Mouse (Mus musculus): ENCODE data around the gene Gabpb1.

Gene Gabpb1

DNA sequence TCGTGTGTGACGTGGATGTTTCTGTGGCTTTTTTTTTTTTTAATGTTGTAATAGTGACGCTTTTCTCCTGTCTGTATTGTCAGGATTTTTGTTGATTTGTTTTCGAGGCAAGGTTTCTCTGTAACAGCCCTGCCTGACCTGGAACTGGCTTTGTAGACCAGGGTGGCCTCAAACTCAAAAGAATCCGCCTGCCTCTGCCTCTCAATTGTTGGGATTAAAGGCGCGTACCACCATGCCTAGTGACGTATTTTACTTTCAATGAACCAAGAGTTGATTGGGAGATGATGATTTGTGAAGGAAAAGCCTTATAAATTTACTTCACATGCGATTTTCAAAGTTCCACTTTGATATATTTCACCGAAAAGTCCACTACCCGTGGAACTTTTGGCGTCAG, at the start of gene Gabpb1:
Gabpb1 (minus strand) TSS at position 216 of the 394 bp plus-strand sequence.
- DNase-seq (ENCODE audit: low spot score in 2 of 2): no peak

GRCm38 (mm10) chr2:126712950-126713349, 36.8 kb upstream of the Gabpb1 start:
- no peak for DNase-seq (ENCODE audit: low spot score in 2 of 2)

DNA sequence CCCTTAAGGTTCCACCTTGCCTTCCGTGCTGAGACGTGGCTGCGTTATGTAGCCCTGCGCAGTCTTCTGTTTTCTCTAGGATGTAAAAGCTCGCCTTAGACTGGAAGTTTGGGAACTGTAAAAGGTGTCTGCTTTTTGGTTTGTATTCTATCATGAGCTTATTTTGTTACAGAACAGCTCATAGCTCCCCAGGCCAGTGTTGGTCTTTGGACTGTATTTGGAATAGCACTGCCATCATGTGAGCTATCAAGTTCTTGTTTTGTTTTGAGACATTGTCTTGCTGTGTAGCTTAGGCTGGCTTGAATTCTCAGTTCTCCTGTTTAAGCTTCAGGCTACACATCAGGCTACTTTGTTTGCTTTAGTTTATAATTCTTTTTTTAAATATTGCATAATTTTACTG, 36.4 kb upstream of the Gabpb1 start:
- DNase-seq (ENCODE audit: low spot score in 2 of 2): no peak

- DNase-seq (ENCODE audit: low spot score in 2 of 2): no peak
Measured at GRCm38 (mm10) chr2:126708361-126708760, 32.2 kb upstream of the Gabpb1 start.

DNA sequence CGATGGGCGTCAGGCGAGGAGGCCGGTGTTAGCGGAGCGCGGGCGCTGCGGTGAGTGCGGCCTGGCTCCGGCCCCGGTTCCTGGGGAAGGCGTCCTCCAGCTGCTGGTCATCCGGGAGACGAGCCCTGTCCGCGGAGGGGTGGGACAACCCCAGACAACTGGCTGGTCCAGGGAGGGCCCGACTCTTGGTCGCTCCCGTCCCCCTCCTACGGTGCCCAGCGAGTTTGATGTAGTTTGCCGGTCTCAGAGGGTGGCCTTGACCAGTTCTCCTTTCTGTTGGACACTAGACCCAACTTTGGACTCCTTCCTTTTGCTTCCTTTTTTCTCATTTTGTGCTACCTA, 31.3 kb upstream of the Gabpb1 start:
- DNase-seq (ENCODE audit: low spot score in 2 of 2): no peak

DNA sequence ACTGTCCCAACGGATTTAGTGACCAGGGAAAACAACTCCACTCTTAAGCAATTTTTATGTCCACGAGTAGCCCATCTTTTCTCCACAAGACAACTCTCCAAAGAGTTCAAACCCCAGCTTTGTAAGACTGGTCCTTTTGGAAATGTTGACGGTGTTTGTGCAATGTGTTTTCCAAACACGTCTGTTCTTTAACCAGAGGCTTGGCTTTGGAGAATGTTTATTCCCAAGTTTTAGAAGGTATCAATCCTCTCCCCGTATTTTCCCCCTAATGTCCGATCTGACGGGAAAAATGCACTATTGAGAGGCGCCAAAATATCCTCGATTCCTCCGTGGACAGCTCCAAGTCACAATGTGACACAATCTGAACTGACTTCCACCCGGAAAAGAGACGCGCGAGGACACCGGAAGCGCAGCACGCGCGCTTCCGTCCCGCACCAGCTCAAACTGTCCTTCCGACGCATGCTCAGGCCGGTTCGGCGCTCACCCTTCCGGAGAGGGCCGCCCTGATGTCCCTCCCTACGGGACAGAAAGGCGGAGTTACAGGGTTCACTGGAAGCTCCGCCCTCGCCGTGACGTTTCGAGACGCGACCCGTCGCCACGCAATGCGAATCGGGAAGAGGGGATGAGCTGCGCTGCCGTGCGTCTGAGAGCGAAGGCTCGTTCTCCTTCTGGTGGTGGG, 30.8 kb upstream of the Gabpb1 start, which contains the start of gene Usp8:
Usp8 (plus strand) TSS at position 570 of the 679 bp plus-strand sequence.
- peak; percentile 96 to 97 for DNase-seq (ENCODE audit: low spot score in 2 of 2)

- no peak for DNase-seq (ENCODE audit: low spot score in 2 of 2)
Measured at GRCm38 (mm10) chr2:126695285-126695684, 19.1 kb upstream of the Gabpb1 start.

GRCm38 (mm10) chr2:126691290-126691689, 15.2 kb upstream of the Gabpb1 start:
- DNase-seq (ENCODE audit: low spot score in 2 of 2): no peak

DNA sequence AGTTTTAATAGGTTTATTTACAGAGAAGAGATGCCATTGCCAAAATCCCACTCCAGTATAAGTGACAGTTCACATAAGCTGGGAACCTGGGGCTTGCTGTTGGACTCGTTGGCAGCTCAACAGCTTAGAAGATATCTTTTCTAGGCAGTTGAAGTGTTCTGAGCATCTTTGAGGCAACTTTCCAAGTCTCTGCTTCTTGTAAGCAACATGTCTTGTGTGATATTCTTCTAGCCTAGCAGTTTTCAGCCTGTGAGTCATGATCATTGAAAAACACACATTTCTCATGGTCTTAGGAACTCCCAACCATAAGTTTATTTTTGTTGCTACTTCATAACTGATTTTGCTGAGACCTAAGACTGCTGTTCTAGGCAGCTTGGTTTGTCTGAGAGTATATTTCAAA, 6.8 kb upstream of the Gabpb1 start:
- DNase-seq (ENCODE audit: low spot score in 2 of 2): no peak

DNA sequence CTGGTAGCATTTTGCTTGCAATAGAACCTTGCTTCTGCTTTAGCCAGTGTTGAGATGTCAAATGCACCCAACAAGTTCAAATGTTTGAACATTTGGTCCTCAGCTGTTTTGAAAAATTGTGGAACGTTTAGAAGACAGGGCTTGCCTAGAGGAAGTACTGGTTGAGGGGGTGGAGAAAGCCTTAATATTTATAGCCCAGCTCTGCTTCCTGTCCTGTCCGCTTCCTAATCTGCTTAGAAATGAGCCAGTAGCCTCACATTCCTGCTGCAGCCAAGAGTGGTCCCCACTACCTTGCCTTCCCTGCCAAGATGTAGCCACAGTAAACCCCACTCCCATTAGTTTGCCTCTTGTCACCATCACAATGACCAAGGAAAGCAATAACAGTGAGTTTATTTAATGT, 6.2 kb upstream of the Gabpb1 start:
- DNase-seq (ENCODE audit: low spot score in 2 of 2): no peak

DNA sequence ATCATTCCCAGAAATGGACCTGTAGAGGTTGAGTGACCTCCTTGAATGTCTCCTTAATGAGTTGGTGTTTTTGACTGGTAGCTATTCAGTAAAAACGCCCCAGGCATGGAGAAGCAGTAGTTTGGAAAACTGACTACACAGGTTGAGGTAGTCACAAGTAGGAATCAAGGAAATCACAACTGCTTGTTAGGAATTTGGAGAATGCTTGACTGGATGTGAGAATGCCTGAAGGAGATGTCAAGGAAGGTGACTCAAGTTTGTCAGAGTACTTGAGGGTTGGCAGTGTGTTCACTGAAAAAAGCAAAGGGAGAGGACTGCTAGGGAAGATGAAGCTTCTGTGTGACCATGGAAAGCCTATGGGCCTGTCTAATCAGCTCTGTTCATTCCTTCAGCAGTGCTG, 1.2 kb upstream of the Gabpb1 start:
- no peak for DNase-seq (ENCODE audit: low spot score in 2 of 2)

DNA sequence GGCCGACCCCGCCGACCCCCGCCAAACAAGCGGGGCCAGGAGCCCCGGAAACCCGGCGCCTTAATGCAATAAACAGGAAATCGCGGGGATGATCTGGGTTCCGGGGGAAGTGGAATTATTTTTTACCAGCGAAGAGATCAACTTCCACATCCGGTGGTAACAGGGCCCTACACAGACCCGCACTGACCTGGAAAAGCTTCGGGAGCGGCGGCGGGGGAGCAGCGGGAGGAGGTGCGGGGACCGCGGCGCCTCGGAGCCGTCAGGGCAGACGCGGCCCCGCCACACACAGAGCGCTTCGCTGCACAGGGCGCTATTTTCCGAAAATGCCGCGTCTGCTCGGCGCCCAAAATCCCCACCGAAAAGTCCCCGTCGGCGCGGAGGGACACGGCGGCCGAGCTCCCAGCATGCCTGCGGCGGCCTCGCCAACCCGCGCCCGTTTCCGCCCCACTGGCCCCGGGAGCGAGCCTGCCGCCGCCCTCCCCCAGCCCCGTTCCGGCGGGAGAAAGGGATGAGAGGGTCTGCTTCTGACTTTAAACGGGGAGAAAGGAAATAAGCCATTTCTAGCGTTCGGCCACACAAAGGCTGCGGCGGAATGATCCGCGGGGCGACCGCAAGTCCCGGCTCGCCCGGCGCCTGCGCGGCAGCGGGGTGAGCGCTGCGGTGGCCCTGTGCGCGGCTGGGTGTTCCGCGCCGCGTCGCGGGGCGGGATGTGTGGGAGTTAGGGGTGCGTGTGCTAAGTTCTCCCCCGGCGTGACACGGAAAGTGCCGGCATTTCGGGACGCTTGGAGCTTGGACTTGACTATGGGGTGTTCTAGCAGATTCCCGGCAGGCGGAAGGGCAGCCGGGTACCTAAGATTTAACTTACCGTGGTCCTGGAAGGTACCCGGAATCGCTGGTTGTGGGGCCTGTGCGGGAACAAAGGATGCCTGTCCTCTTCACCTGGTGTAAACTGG, 692 bp downstream of the Gabpb1 start:
- peak; percentile 75 to 82 for DNase-seq (ENCODE audit: low spot score in 2 of 2)

DNA sequence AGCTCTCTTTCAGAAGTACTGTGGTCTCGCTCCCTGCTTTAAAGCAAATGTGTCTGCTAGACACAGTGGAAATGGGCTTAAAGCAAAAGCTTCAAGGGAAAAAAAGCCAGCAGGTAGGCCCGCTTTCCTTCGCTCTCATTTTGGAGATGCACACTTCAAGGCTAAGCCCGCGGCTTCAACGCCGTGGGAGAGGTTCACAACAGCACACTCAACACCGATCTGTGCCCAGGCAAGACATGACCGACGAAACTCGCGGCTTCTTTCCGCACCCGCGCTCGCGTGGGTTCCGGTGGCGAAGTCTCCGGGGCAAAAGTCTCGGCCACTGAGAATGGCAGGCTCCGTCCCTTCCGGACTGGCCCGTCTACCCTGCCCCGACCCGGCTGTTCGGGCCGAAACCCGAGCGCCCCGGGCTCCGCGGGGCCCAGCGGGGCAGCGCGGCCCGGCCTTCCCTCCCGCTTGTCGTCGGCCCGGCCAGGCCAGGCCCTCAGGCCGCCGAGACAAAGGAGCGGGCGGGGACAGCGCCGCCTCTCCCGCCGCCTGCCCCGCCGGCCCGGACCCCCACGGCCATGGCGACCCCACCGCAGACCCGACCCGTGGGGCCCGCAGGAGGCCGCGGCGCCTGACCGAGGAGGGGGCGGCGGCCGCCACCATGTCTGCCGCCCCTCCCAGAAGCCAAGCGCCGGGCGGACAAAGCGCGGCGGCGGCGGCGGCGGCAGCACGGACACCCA, 1.5 kb downstream of the Gabpb1 start:
- DNase-seq (ENCODE audit: low spot score in 2 of 2): peak; percentile 25 to 45

DNA sequence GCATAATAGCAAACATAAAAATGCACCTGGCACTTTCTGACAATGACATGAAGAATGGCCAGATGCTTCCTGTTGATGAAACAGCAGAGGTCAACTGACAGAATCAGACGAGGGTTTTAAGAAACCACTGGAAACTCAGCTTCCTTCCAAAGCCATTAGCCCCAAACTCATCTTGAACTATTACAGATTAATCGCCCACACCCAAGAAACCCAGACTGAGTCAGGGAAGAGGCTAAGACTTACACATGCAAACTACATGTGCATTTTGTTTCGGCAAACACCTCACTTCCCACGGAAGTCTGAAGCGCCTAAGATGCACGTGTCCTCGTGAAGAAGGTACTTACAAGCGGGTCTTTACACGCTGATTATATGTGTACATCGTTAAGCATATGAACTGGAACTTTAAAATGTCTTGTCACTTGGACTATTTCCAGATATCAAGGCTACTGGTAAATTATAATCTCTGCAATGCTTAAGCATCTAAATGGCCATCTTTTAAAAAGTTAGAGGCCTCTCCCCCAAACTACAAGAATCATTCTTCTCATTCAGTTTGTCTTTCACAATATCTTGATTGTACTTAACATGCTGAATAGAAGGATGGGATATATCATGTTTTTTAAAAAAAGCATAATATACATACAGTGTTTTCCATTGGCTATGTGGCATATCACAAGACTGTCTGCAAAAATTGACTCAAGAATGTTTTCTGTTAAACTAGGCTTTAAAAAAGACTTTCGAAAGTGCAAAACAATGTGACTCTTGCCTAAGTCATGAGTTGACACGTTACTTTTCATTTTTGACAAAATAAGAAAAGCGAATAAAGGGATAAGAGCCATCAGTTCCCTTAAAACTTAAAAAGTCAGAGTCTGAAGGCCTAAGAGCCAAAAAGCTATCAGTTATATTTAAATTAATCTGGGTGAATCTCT, 2.6 kb downstream of the Gabpb1 start:
- no peak for DNase-seq (ENCODE audit: low spot score in 2 of 2)

GRCm38 (mm10) chr2:126668621-126669252, 7.4 kb downstream of the Gabpb1 start:
- DNase-seq (ENCODE audit: low spot score in 2 of 2): no peak

DNA sequence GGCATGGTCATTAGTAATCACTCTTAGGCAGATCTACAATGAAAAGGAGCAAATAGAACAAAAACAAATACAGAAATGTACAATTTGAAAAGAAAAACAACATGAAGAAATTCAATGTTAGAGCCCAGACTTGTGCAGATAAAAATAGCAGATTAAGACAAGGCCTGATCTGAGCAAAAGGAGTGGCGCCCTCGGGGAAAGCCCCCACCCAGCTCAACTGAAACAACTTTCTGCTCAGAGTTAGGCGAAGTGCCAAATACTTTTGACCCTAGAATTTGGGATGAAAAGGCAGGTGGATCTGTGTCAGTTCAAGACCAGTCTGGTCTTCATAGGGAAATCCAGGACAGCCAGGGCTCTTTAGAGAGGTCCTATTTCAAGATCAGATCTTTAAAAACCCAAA, 10.2 kb downstream of the Gabpb1 start:
- DNase-seq (ENCODE audit: low spot score in 2 of 2): no peak

GRCm38 (mm10) chr2:126663481-126663880, 12.7 kb downstream of the Gabpb1 start:
- no peak for DNase-seq (ENCODE audit: low spot score in 2 of 2)

- no peak for DNase-seq (ENCODE audit: low spot score in 2 of 2)
Measured at GRCm38 (mm10) chr2:126652929-126653328, 23.2 kb downstream of the Gabpb1 start.

DNA sequence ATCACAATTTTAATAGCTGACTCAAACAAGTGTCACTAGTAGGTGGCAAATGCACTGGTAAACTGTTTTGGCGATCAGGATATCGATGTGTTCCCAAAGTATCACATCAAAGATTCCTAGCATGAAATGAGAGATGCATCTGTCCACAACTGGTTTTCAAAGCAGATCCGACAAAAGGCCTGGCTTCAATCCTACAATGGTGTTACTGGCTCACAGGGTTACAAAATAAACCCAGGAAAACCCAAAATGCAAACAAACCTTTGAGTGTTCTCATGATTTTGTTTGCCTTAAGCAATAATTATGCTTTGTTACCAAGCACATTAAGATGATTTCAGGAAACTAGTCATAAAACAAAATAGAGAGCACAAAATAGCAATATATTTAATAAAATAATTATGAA, 28.4 kb downstream of the Gabpb1 start:
- no peak for DNase-seq (ENCODE audit: low spot score in 2 of 2)

DNA sequence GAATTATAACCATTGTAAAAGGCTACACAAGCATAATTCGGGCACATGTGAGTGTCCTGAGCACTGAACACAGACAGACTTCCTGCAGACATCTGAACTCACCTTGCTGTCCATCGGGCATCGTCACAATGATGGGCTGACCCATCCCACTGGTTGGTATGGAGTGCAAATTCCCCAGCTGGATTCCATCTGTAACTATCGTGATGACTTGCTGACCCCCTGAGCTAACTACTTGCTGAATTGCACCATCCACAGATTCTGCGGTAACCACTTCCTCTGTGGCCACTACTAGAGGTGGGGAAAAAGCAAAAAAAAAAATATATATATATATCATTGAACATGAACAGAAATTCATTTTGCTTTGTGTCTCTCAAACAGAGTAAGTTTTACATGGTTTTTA, 29.7 kb downstream of the Gabpb1 start:
- DNase-seq (ENCODE audit: low spot score in 2 of 2): no peak

GRCm38 (mm10) chr2:126644768-126645167, 31.4 kb downstream of the Gabpb1 start:
- DNase-seq (ENCODE audit: low spot score in 2 of 2): no peak

Data from spleen, postnatal 14 days (tissue).